Mouse (Mus musculus) lung, postnatal 14 days (tissue): ENCODE measurements around the gene Hoxa13.

Experiments used
- DNase-seq: peaks from one replicate; pipeline ENCODE4 v3.0.0; 2021

Hoxa13 gene

DNA sequence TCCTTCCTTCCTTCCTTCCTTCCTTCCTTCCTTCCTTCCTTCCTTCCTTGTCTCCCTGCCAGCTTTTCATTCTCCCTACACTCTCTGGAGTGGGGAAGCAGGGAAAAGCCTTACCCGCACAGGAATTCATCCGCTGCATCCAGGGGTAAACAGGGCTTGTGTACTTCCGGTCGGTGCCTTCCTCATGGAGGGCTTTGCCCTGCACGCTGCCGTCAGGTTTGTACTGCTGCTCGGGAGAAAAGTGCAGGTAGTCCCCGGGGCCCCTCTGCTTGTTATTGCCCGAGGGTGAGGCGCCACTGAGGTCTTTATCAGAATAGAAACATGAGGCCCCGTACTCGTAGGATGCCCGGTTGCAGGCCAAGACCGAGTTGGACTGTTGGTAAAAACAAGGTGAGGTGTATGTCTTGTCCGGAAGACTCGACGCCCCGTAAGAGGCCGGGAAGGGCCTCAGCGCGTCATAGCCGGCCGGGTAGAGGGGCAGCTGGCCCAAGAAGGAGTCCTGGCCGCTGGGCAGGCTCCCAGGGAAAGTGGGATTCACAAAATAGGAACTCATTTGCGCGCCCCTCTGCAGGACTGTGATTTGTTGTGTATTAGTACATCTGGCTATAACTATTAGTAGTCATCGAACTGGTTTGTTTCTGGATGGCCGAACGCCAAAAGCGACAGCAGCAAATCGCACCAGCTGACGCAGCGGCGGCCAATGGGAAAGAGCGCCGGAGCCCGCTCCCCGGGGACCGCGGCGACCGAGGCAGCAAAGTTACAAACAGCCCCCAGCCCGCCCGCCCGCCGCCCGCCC, 52.4 kb downstream of the Hoxa13 start, which contains the start of gene Hoxa6:
TSS of gene Hoxa6 (minus strand) at position 651 of the 796 bp plus-strand sequence.
- DNase-seq, result peak; percentile 60
